Mouse (Mus musculus): ENCODE results near the gene 6430628N08Rik. TPM values are rescaled to one million over a fixed set of nuclear protein-coding genes. Genes with fewer than 3 reads are reported as not detected.

6430628N08Rik gene
- polyA plus RNA-seq (2014; fragmentation: Nextera tagmentation; extraction: Ambion mirVana) = not detected in 2 replicates

GRCm38 (mm10) chr4:115890553-115890952, at the start of gene 6430628N08Rik:
6430628N08Rik (plus strand) TSS chr4:115890665.
- H3K4me3 ChIP-seq (ENCODE audit: low read depth, low read length) = peak within 1 kb of the TSS; percentile 38
- under 1% methylated on average over 31 of the region's 31 CpGs for WGBS (ENCODE audit: insufficient replicate concordance)
- no peak within 1 kb of the TSS for H3K9ac ChIP-seq (ENCODE audit: low read depth, low read length)
- no peak for ATAC-seq (replicated peaks; ENCODE audit: insufficient number of reproducible peaks, low FRiP score, low TSS enrichment)
- no peaks in the 10 kb centered on the region for H3K36me3 ChIP-seq (ENCODE audit: control insufficient read depth, insufficient read depth, low read length)
- no peaks in the 10 kb centered on the region for H3K9me3 ChIP-seq (replicated peaks; ENCODE audit: control insufficient read depth, low read length)
- peak within 1 kb of the TSS; percentile 66 for H3K4me2 ChIP-seq
- peaks cover 54% of the 10 kb centered on the region for H3K27me3 ChIP-seq (ENCODE audit: control insufficient read depth, insufficient read depth, low read length)
- peaks cover 4% of the 10 kb centered on the region; the same call in 1 of the 2 replicates for H3K4me1 ChIP-seq (ENCODE audit: control insufficient read depth, insufficient read depth, low read length)
- no peak within 1 kb of the TSS for H3K27ac ChIP-seq (ENCODE audit: low read depth, low read length)

DNA sequence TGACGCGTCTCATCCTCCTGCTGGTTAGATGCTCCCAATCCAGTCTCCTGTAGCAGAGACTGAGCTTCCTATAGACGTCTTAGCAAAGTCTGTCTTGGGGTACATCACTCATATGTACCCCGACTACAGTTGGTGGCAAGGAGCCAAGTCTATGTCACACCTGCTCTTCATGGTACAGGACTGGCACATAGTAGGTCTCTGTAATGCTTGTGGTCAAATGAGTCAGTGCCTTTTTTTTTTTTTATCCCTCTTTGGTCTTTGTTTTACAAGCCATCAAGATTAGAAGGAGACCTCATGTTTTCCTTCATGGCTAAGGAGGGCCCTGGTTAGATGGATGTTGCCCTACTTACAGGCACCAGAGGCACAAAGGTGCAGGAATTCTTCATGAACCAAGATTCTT, 49.6 kb upstream of the 6430628N08Rik start:
- Histone ChIP-seq H3K27me3 (ENCODE audit: control insufficient read depth, insufficient read depth, low read length) (no peaks in the 10 kb centered on the region), H3K9me3 (replicated peaks; ENCODE audit: control insufficient read depth, low read length) (no peaks in the 10 kb centered on the region), H3K36me3 (ENCODE audit: control insufficient read depth, insufficient read depth, low read length) (no peaks in the 10 kb centered on the region), H3K27ac (ENCODE audit: low read depth, low read length) (no peak overlapping the region), H3K4me1 (ENCODE audit: control insufficient read depth, insufficient read depth, low read length) (peaks cover 5% of the 10 kb centered on the region; the same call in 1 of the 2 replicates), H3K9ac (ENCODE audit: low read depth, low read length) (no peak overlapping the region), H3K4me2 (no peak overlapping the region), H3K4me3 (ENCODE audit: low read depth, low read length) (no peak overlapping the region)
- 81% methylated on average over 4 of the region's 4 CpGs for WGBS (ENCODE audit: insufficient replicate concordance)
- no peak for ATAC-seq (replicated peaks; ENCODE audit: insufficient number of reproducible peaks, low FRiP score, low TSS enrichment)

GRCm38 (mm10) chr4:115846656-115847055, 43.8 kb upstream of the 6430628N08Rik start:
- Histone ChIP-seq H3K4me2 (no peak overlapping the region), H3K9ac (ENCODE audit: low read depth, low read length) (no peak overlapping the region), H3K36me3 (ENCODE audit: control insufficient read depth, insufficient read depth, low read length) (no peaks in the 10 kb centered on the region), H3K27me3 (ENCODE audit: control insufficient read depth, insufficient read depth, low read length) (no peaks in the 10 kb centered on the region), H3K4me1 (ENCODE audit: control insufficient read depth, insufficient read depth, low read length) (peaks cover 27% of the 10 kb centered on the region), H3K9me3 (replicated peaks; ENCODE audit: control insufficient read depth, low read length) (no peaks in the 10 kb centered on the region), H3K27ac (ENCODE audit: low read depth, low read length) (no peak overlapping the region), H3K4me3 (ENCODE audit: low read depth, low read length) (no peak overlapping the region)
- ATAC-seq (replicated peaks; ENCODE audit: insufficient number of reproducible peaks, low FRiP score, low TSS enrichment) = no peak
- 43% methylated on average over 2 of the region's 2 CpGs for WGBS (ENCODE audit: insufficient replicate concordance)

- H3K4me1 ChIP-seq (ENCODE audit: control insufficient read depth, insufficient read depth, low read length) = peaks cover 27% of the 10 kb centered on the region
- H3K9ac ChIP-seq (ENCODE audit: low read depth, low read length) = no peak overlapping the region
- no peak for ATAC-seq (replicated peaks; ENCODE audit: insufficient number of reproducible peaks, low FRiP score, low TSS enrichment)
- no peaks in the 10 kb centered on the region for H3K27me3 ChIP-seq (ENCODE audit: control insufficient read depth, insufficient read depth, low read length)
- H3K4me2 ChIP-seq = no peak overlapping the region
- no peaks in the 10 kb centered on the region for H3K9me3 ChIP-seq (replicated peaks; ENCODE audit: control insufficient read depth, low read length)
- no peak overlapping the region for H3K27ac ChIP-seq (ENCODE audit: low read depth, low read length)
- 37% methylated on average over 5 of the region's 5 CpGs for WGBS (ENCODE audit: insufficient replicate concordance)
- no peak overlapping the region for H3K4me3 ChIP-seq (ENCODE audit: low read depth, low read length)
- H3K36me3 ChIP-seq (ENCODE audit: control insufficient read depth, insufficient read depth, low read length) = no peaks in the 10 kb centered on the region
Measured at GRCm38 (mm10) chr4:115847377-115847776, 43.1 kb upstream of the 6430628N08Rik start.

GRCm38 (mm10) chr4:115848083-115848482, 42.4 kb upstream of the 6430628N08Rik start:
- Histone ChIP-seq H3K27me3 (ENCODE audit: control insufficient read depth, insufficient read depth, low read length) (no peaks in the 10 kb centered on the region), H3K9me3 (replicated peaks; ENCODE audit: control insufficient read depth, low read length) (no peaks in the 10 kb centered on the region), H3K36me3 (ENCODE audit: control insufficient read depth, insufficient read depth, low read length) (no peaks in the 10 kb centered on the region), H3K4me2 (no peak overlapping the region), H3K4me1 (ENCODE audit: control insufficient read depth, insufficient read depth, low read length) (peaks cover 27% of the 10 kb centered on the region), H3K9ac (ENCODE audit: low read depth, low read length) (no peak overlapping the region), H3K4me3 (ENCODE audit: low read depth, low read length) (no peak overlapping the region), H3K27ac (ENCODE audit: low read depth, low read length) (0 out of 2 replicates have a peak overlapping the region, but pooled peaks have one; percentile 35)
- 69% methylated on average over 1 of the region's 1 CpGs for WGBS (ENCODE audit: insufficient replicate concordance)
- no peak for ATAC-seq (replicated peaks; ENCODE audit: insufficient number of reproducible peaks, low FRiP score, low TSS enrichment)

DNA sequence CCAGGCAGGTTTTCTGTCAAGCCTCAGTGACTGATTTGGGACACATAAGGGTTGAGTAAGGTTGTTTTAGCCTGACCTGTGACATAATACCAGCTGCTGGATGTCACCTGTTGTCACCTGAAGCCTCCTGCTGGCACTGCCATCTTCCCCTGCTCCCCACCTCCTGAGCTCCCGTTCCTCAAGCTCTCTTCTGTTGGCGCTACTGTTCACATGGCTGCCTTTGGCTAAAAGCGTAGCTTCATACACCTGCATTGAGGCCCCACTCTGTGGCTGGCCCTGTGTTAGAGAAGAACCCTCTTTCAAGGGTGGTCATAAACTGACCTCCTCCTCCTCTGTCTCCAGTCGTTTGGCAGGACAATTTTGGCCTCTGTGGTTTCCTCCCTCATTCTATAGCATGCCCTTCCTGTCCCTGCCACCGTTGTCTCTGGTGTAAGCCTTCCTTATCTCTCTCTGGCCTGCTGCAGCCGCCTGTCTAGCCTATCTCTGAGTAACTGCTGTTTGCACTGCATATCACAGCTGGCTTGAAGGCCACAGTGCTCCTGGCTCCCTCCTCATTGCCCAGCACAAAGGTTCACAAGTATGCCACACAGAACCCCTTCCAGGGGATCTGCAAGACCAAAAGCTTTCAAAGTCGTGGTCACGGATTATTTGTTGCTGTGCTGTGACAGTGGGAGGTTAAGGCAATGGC, 41.3 kb upstream of the 6430628N08Rik start:
- Histone ChIP-seq H3K4me2 (peak overlapping the region; percentile 31), H3K4me3 (ENCODE audit: low read depth, low read length) (no peak overlapping the region), H3K9ac (ENCODE audit: low read depth, low read length) (peak overlapping the region; percentile 2; the same call in 1 of the 2 replicates), H3K9me3 (replicated peaks; ENCODE audit: control insufficient read depth, low read length) (no peaks in the 10 kb centered on the region), H3K4me1 (ENCODE audit: control insufficient read depth, insufficient read depth, low read length) (peaks cover 27% of the 10 kb centered on the region), H3K27ac (ENCODE audit: low read depth, low read length) (peak overlapping the region; percentile 66), H3K27me3 (ENCODE audit: control insufficient read depth, insufficient read depth, low read length) (no peaks in the 10 kb centered on the region), H3K36me3 (ENCODE audit: control insufficient read depth, insufficient read depth, low read length) (no peaks in the 10 kb centered on the region)
- ATAC-seq (replicated peaks; ENCODE audit: insufficient number of reproducible peaks, low FRiP score, low TSS enrichment) = peak; percentile 92
- WGBS (ENCODE audit: insufficient replicate concordance) = 27% methylated on average over 8 of the region's 8 CpGs

GRCm38 (mm10) chr4:115850111-115850510, 40.4 kb upstream of the 6430628N08Rik start:
- H3K36me3 ChIP-seq (ENCODE audit: control insufficient read depth, insufficient read depth, low read length) = no peaks in the 10 kb centered on the region
- peaks cover 27% of the 10 kb centered on the region for H3K4me1 ChIP-seq (ENCODE audit: control insufficient read depth, insufficient read depth, low read length)
- WGBS (ENCODE audit: insufficient replicate concordance) = 55% methylated on average over 2 of the region's 2 CpGs
- H3K9me3 ChIP-seq (replicated peaks; ENCODE audit: control insufficient read depth, low read length) = no peaks in the 10 kb centered on the region
- H3K27me3 ChIP-seq (ENCODE audit: control insufficient read depth, insufficient read depth, low read length) = no peaks in the 10 kb centered on the region
- no peak overlapping the region for H3K9ac ChIP-seq (ENCODE audit: low read depth, low read length)
- H3K27ac ChIP-seq (ENCODE audit: low read depth, low read length) = peak overlapping the region; percentile 66; the same call in 1 of the 2 replicates
- no peak for ATAC-seq (replicated peaks; ENCODE audit: insufficient number of reproducible peaks, low FRiP score, low TSS enrichment)
- H3K4me3 ChIP-seq (ENCODE audit: low read depth, low read length) = no peak overlapping the region
- H3K4me2 ChIP-seq = no peak overlapping the region

- no peak for ATAC-seq (replicated peaks; ENCODE audit: insufficient number of reproducible peaks, low FRiP score, low TSS enrichment)
- 62% methylated on average over 2 of the region's 2 CpGs for WGBS (ENCODE audit: insufficient replicate concordance)
- no peak overlapping the region for H3K27ac ChIP-seq (ENCODE audit: low read depth, low read length)
Measured at GRCm38 (mm10) chr4:115850631-115851030, 39.8 kb upstream of the 6430628N08Rik start.

DNA sequence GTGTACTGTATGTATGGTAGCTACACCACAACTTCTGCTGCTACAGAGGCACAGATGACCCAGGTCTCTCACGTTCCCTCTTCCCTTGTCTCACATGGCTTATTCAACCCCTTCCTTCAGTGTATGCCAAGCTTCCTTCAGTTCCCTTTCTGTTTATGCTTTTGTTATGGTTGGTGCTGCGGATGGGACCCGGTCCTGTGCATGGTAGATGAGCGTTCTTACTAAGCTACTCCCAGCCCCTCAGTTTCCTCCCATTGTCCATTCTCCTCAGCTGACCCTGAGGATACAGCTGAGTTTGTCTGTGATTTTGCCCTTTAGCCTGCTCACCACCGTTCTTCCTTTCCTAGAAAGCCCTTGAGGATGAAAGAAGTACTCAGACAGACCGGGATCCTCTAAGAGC, 38.9 kb upstream of the 6430628N08Rik start:
- no peak overlapping the region for H3K4me2 ChIP-seq
- H3K36me3 ChIP-seq (ENCODE audit: control insufficient read depth, insufficient read depth, low read length) = no peaks in the 10 kb centered on the region
- no peak for ATAC-seq (replicated peaks; ENCODE audit: insufficient number of reproducible peaks, low FRiP score, low TSS enrichment)
- no peaks in the 10 kb centered on the region for H3K9me3 ChIP-seq (replicated peaks; ENCODE audit: control insufficient read depth, low read length)
- H3K27me3 ChIP-seq (ENCODE audit: control insufficient read depth, insufficient read depth, low read length) = no peaks in the 10 kb centered on the region
- H3K9ac ChIP-seq (ENCODE audit: low read depth, low read length) = no peak overlapping the region
- H3K4me1 ChIP-seq (ENCODE audit: control insufficient read depth, insufficient read depth, low read length) = peaks cover 32% of the 10 kb centered on the region
- H3K27ac ChIP-seq (ENCODE audit: low read depth, low read length) = no peak overlapping the region
- 77% methylated on average over 6 of the region's 6 CpGs for WGBS (ENCODE audit: insufficient replicate concordance)
- H3K4me3 ChIP-seq (ENCODE audit: low read depth, low read length) = no peak overlapping the region

More at GRCm38 (mm10) chr4:115850631-115851030, 39.8 kb upstream of the 6430628N08Rik start:
- H3K4me1 ChIP-seq (ENCODE audit: control insufficient read depth, insufficient read depth, low read length) = peaks cover 27% of the 10 kb centered on the region
- no peaks in the 10 kb centered on the region for H3K9me3 ChIP-seq (replicated peaks; ENCODE audit: control insufficient read depth, low read length)
- H3K4me3 ChIP-seq (ENCODE audit: low read depth, low read length) = no peak overlapping the region
- no peak overlapping the region for H3K9ac ChIP-seq (ENCODE audit: low read depth, low read length)
- no peaks in the 10 kb centered on the region for H3K36me3 ChIP-seq (ENCODE audit: control insufficient read depth, insufficient read depth, low read length)
- H3K27me3 ChIP-seq (ENCODE audit: control insufficient read depth, insufficient read depth, low read length) = no peaks in the 10 kb centered on the region
- no peak overlapping the region for H3K4me2 ChIP-seq

Data from heart, embryonic 11.5 days (tissue).